Mouse (Mus musculus) liver, embryonic 13.5 days (tissue): ENCODE results near the gene Etl4. TPM values are rescaled to one million over a fixed set of nuclear protein-coding genes. Genes with fewer than 3 reads are reported as not detected.

ENCODE experiments used
- ATAC-seq: fragments of 200-750 bp; cut with Nextera tagmentation; 2 replicates; pipeline ENCODE4 v1.8.0; 2017; ENCODE audit warnings: low read depth, mild to moderate bottlenecking, moderate number of reproducible peaks, moderate library complexity
- DNase-seq: peaks from one replicate; pipeline ENCODE4 v3.0.0; 2022
- H3K27ac ChIP-seq: fragments of 300-500 bp; sonication (generic); 2 replicates; pipeline ENCODE4 v1.5.1; 2015; ENCODE audit warnings: moderate library complexity, mild to moderate bottlenecking, inconsistent platforms
- H3K27me3 ChIP-seq: fragments of 300-500 bp; sonication (generic); 2 replicates; pipeline ENCODE4 v1.6.1; 2015; ENCODE audit warnings: mild to moderate bottlenecking, inconsistent platforms
- H3K36me3 ChIP-seq: fragments of 300-500 bp; sonication (generic); 2 replicates; pipeline ENCODE4 v1.6.1; 2015; ENCODE audit warnings: mild to moderate bottlenecking, inconsistent platforms
- H3K4me1 ChIP-seq: fragments of 300-500 bp; sonication (generic); replicated peaks from 2 replicates; pipeline ENCODE4 v1.6.1; 2015; ENCODE audit warnings: inconsistent platforms
- H3K4me2 ChIP-seq: fragments of 300-500 bp; sonication (generic); 2 replicates; pipeline ENCODE4 v1.6.1; 2015; ENCODE audit warnings: inconsistent platforms, mild to moderate bottlenecking, moderate library complexity
- H3K4me3 ChIP-seq: fragments of 300-500 bp; sonication (generic); replicated peaks from 2 replicates; pipeline ENCODE4 v1.5.1; 2015; ENCODE audit warnings: mild to moderate bottlenecking, inconsistent platforms
- H3K9ac ChIP-seq: fragments of 300-500 bp; sonication (generic); 2 replicates; pipeline ENCODE4 v1.6.1; 2015; ENCODE audit warnings: mild to moderate bottlenecking, inconsistent platforms
- H3K9me3 ChIP-seq: fragments of 300-500 bp; sonication (generic); replicated peaks from 2 replicates; pipeline ENCODE4 v1.6.1; 2016; ENCODE audit warnings: inconsistent platforms
- WGBS: fragments of 180-500 bp; shearing (Covaris S2); methylation state at CpG from one replicate; pipeline ENCODE4 v1.1.7; 2015; ENCODE audit not compliant: insufficient replicate concordance; 5-methylcytosine and 5-hydroxymethylcytosine counted together
- polyA plus RNA-seq: library from polyadenylated mRNA; unstranded; fragments of >200 nt; fragmentation: Nextera tagmentation; extraction: Ambion mirVana; gene quantifications from 2 replicates; pipeline ENCODE4 v1.2.1, GENCODE M21; 2015

Etl4 gene
- polyA plus RNA-seq, 1 experiment from 2014 or later: 2.7 TPM

GRCm38 (mm10) chr2:20583562-20584153, 674.1 kb downstream of the Etl4 start:
- H3K4me2 ChIP-seq: no peak overlapping the region
- no peak overlapping the region for H3K27ac ChIP-seq
- ATAC-seq (peak; percentile 50; the same call in 1 of the 2 replicates), DNase-seq (peak; percentile 4)
- H3K4me1 ChIP-seq: 0 out of 2 replicates have a peak, but pooled peaks cover 5% of the 10 kb centered on the region
- 71% methylated on average over 6 of the region's 6 CpGs for WGBS
- H3K9ac ChIP-seq: no peak overlapping the region
- H3K9me3 ChIP-seq: no peaks in the 10 kb centered on the region
- H3K4me3 ChIP-seq: no peak overlapping the region
- no peaks in the 10 kb centered on the region for H3K36me3 ChIP-seq
- no peaks in the 10 kb centered on the region for H3K27me3 ChIP-seq

- DNase-seq (no peak), ATAC-seq (no peak)
- Histone ChIP-seq H3K9ac (no peak overlapping the region), H3K27ac (no peak overlapping the region), H3K4me3 (no peak overlapping the region), H3K4me2 (no peak overlapping the region), H3K4me1 (0 out of 2 replicates have a peak, but pooled peaks cover 5% of the 10 kb centered on the region), H3K27me3 (no peaks in the 10 kb centered on the region), H3K9me3 (no peaks in the 10 kb centered on the region), H3K36me3 (no peaks in the 10 kb centered on the region)
- WGBS: 62% methylated on average over 2 of the region's 2 CpGs
Measured at GRCm38 (mm10) chr2:20587913-20588312, 678.3 kb downstream of the Etl4 start.

- Histone ChIP-seq H3K4me2 (no peak overlapping the region), H3K4me3 (no peak overlapping the region), H3K36me3 (no peaks in the 10 kb centered on the region), H3K4me1 (0 out of 2 replicates have a peak, but pooled peaks cover 2% of the 10 kb centered on the region), H3K9me3 (no peaks in the 10 kb centered on the region), H3K27me3 (no peaks in the 10 kb centered on the region), H3K27ac (no peak overlapping the region), H3K9ac (no peak overlapping the region)
- ATAC-seq (no peak), DNase-seq (no peak)
Measured at GRCm38 (mm10) chr2:20588631-20589030, 679.1 kb downstream of the Etl4 start.

- 55% methylated on average over 2 of the region's 2 CpGs for WGBS
- H3K36me3 ChIP-seq: no peaks in the 10 kb centered on the region
- H3K9ac ChIP-seq: no peak overlapping the region
- DNase-seq (no peak), ATAC-seq (no peak)
- H3K4me3 ChIP-seq: no peak overlapping the region
- no peak overlapping the region for H3K4me2 ChIP-seq
- H3K27ac ChIP-seq: no peak overlapping the region
- H3K27me3 ChIP-seq: no peaks in the 10 kb centered on the region
- no peaks in the 10 kb centered on the region for H3K9me3 ChIP-seq
- no peaks in the 10 kb centered on the region for H3K4me1 ChIP-seq
Measured at GRCm38 (mm10) chr2:20594129-20594528, 684.5 kb downstream of the Etl4 start.

GRCm38 (mm10) chr2:20595000-20595399, 685.4 kb downstream of the Etl4 start:
- ATAC-seq: no peak
- 48% methylated on average over 3 of the region's 3 CpGs for WGBS
- no peaks in the 10 kb centered on the region for H3K27me3 ChIP-seq
- no peak overlapping the region for H3K9ac ChIP-seq
- H3K27ac ChIP-seq: no peak overlapping the region
- H3K4me3 ChIP-seq: no peak overlapping the region
- H3K4me1 ChIP-seq: no peaks in the 10 kb centered on the region
- H3K9me3 ChIP-seq: no peaks in the 10 kb centered on the region
- no peaks in the 10 kb centered on the region for H3K36me3 ChIP-seq
- no peak for DNase-seq
- no peak overlapping the region for H3K4me2 ChIP-seq

GRCm38 (mm10) chr2:20596558-20596957, 687.0 kb downstream of the Etl4 start:
- DNase-seq: no peak
- Histone ChIP-seq H3K4me3 (no peak overlapping the region), H3K9ac (no peak overlapping the region), H3K36me3 (no peaks in the 10 kb centered on the region), H3K4me1 (no peaks in the 10 kb centered on the region), H3K4me2 (no peak overlapping the region), H3K9me3 (no peaks in the 10 kb centered on the region), H3K27me3 (no peaks in the 10 kb centered on the region), H3K27ac (no peak overlapping the region)
- no peak for ATAC-seq
- 86% methylated on average over 3 of the region's 3 CpGs for WGBS

- no peaks in the 10 kb centered on the region for H3K36me3 ChIP-seq
- no peak overlapping the region for H3K4me2 ChIP-seq
- H3K9ac ChIP-seq: no peak overlapping the region
- 48% methylated on average over 2 of the region's 2 CpGs for WGBS
- no peak for DNase-seq
- no peak overlapping the region for H3K27ac ChIP-seq
- H3K4me3 ChIP-seq: no peak overlapping the region
- H3K4me1 ChIP-seq: no peaks in the 10 kb centered on the region
- no peak for ATAC-seq
- H3K9me3 ChIP-seq: no peaks in the 10 kb centered on the region
- H3K27me3 ChIP-seq: no peaks in the 10 kb centered on the region
Measured at GRCm38 (mm10) chr2:20597193-20597592, 687.6 kb downstream of the Etl4 start.

GRCm38 (mm10) chr2:20602656-20603055, 693.1 kb downstream of the Etl4 start:
- Histone ChIP-seq H3K4me2 (no peak overlapping the region), H3K27me3 (no peaks in the 10 kb centered on the region), H3K4me1 (no peaks in the 10 kb centered on the region), H3K9me3 (no peaks in the 10 kb centered on the region), H3K9ac (no peak overlapping the region), H3K27ac (no peak overlapping the region), H3K4me3 (no peak overlapping the region), H3K36me3 (no peaks in the 10 kb centered on the region)
- no peak for ATAC-seq
- no peak for DNase-seq
- 68% methylated on average over 2 of the region's 2 CpGs for WGBS

GRCm38 (mm10) chr2:20603536-20603935, 694.0 kb downstream of the Etl4 start:
- no peaks in the 10 kb centered on the region for H3K4me1 ChIP-seq
- H3K27ac ChIP-seq: no peak overlapping the region
- ATAC-seq (no peak), DNase-seq (no peak)
- H3K9me3 ChIP-seq: no peaks in the 10 kb centered on the region
- H3K4me2 ChIP-seq: no peak overlapping the region
- WGBS: 78% methylated on average over 6 of the region's 6 CpGs
- H3K36me3 ChIP-seq: no peaks in the 10 kb centered on the region
- H3K9ac ChIP-seq: no peak overlapping the region
- no peak overlapping the region for H3K4me3 ChIP-seq
- no peaks in the 10 kb centered on the region for H3K27me3 ChIP-seq

GRCm38 (mm10) chr2:20603991-20604390, 694.4 kb downstream of the Etl4 start:
- 69% methylated on average over 6 of the region's 6 CpGs for WGBS
- H3K4me1 ChIP-seq: no peaks in the 10 kb centered on the region
- no peak overlapping the region for H3K9ac ChIP-seq
- H3K4me2 ChIP-seq: no peak overlapping the region
- no peak overlapping the region for H3K4me3 ChIP-seq
- H3K36me3 ChIP-seq: no peaks in the 10 kb centered on the region
- H3K27me3 ChIP-seq: no peaks in the 10 kb centered on the region
- no peak for ATAC-seq
- H3K9me3 ChIP-seq: no peaks in the 10 kb centered on the region
- DNase-seq: no peak
- no peak overlapping the region for H3K27ac ChIP-seq

GRCm38 (mm10) chr2:20609203-20609602, 699.6 kb downstream of the Etl4 start:
- ATAC-seq (no peak), DNase-seq (no peak)
- Histone ChIP-seq H3K9ac (no peak overlapping the region), H3K4me2 (no peak overlapping the region), H3K27me3 (no peaks in the 10 kb centered on the region), H3K27ac (no peak overlapping the region), H3K4me3 (no peak overlapping the region), H3K36me3 (no peaks in the 10 kb centered on the region), H3K9me3 (no peaks in the 10 kb centered on the region), H3K4me1 (no peaks in the 10 kb centered on the region)
- 73% methylated on average over 8 of the region's 8 CpGs for WGBS

- no peak overlapping the region for H3K9ac ChIP-seq
- H3K27me3 ChIP-seq: no peaks in the 10 kb centered on the region
- H3K4me1 ChIP-seq: no peaks in the 10 kb centered on the region
- no peak overlapping the region for H3K27ac ChIP-seq
- no peak overlapping the region for H3K4me2 ChIP-seq
- DNase-seq (no peak), ATAC-seq (no peak)
- WGBS: 73% methylated on average over 1 of the region's 1 CpGs
- no peaks in the 10 kb centered on the region for H3K36me3 ChIP-seq
- no peaks in the 10 kb centered on the region for H3K9me3 ChIP-seq
- H3K4me3 ChIP-seq: no peak overlapping the region
Measured at GRCm38 (mm10) chr2:20615948-20616347, 706.4 kb downstream of the Etl4 start.
